Mouse (Mus musculus): ENCODE measurements around the gene Procr. TPM values are rescaled to one million over a fixed set of nuclear protein-coding genes. Genes with fewer than 3 reads are reported as not detected.

Procr gene
- total RNA-seq, 1 experiment, result 8.0 TPM

- no peaks in the 10 kb centered on the region for H3K4me1 ChIP-seq (ENCODE audit: control insufficient read depth in 2 of 2, insufficient read depth in 2 of 2, low read length in 2 of 2, poor library complexity in 1 of 2)
- TF ChIP-seq ZC3H11A (IDR thresholded peaks at IDR 0.05; ENCODE audit: borderline replicate concordance, low read depth, low read length) (no peak), ZNF384 (IDR thresholded peaks at IDR 0.05; ENCODE audit: low read depth, low read length) (no peak), MAFK (IDR thresholded peaks at IDR 0.05; ENCODE audit: insufficient read depth, low read depth, low read length) (no peak), HCFC1 (IDR thresholded peaks at IDR 0.05; ENCODE audit: borderline replicate concordance, insufficient read depth, low read length) (no peak), CHD2 (IDR thresholded peaks at IDR 0.05; ENCODE audit: low read depth, low read length) (no peak)
- no peak overlapping the region for H3K27ac ChIP-seq (ENCODE audit: insufficient read depth, low read depth, low read length, poor library complexity, severe bottlenecking)
- in situ Hi-C loops (cut with MboI; ENCODE audit: low sequenced_read_pairs in 2 of 2, unreplicated experiment in 2 of 2), result no loop called here
- H3K9me3 ChIP-seq (ENCODE audit: control insufficient read depth, insufficient read depth, low read depth, low read length), result no peaks in the 10 kb centered on the region
- H3K9ac ChIP-seq (ENCODE audit: insufficient read depth, low read depth, low read length, poor library complexity, severe bottlenecking), result no peak overlapping the region
- H3K36me3 ChIP-seq (ENCODE audit: control insufficient read depth, insufficient read depth, low read length, poor library complexity, severe bottlenecking), result peaks cover 23% of the 10 kb centered on the region
- H3K4me3 ChIP-seq (ENCODE audit: insufficient read depth in 1 of 2, low read depth in 1 of 2, low read length in 2 of 2, poor library complexity in 1 of 2, severe bottlenecking in 1 of 2), result no peak overlapping the region
- DNase-seq (ENCODE audit: low read depth, low spot score), result no peak
Observed at GRCm38 (mm10) chr2:155710557-155710956, 40.4 kb upstream of the Procr start.

GRCm38 (mm10) chr2:155717082-155717990, 33.6 kb upstream of the Procr start:
- no peak overlapping the region for H3K4me3 ChIP-seq (ENCODE audit: insufficient read depth in 1 of 2, low read depth in 1 of 2, low read length in 2 of 2, poor library complexity in 1 of 2, severe bottlenecking in 1 of 2)
- no peak overlapping the region for H3K9ac ChIP-seq (ENCODE audit: insufficient read depth, low read depth, low read length, poor library complexity, severe bottlenecking)
- no peak for DNase-seq (ENCODE audit: low read depth, low spot score)
- no peak for TF ChIP-seq ZNF384 (IDR thresholded peaks at IDR 0.05; ENCODE audit: low read depth, low read length)
- TF ChIP-seq CHD2 (IDR thresholded peaks at IDR 0.05; ENCODE audit: low read depth, low read length), result no peak
- no peak for TF ChIP-seq ZC3H11A (IDR thresholded peaks at IDR 0.05; ENCODE audit: borderline replicate concordance, low read depth, low read length)
- no peak for TF ChIP-seq HCFC1 (IDR thresholded peaks at IDR 0.05; ENCODE audit: borderline replicate concordance, insufficient read depth, low read length)
- no peak for TF ChIP-seq MAFK (IDR thresholded peaks at IDR 0.05; ENCODE audit: insufficient read depth, low read depth, low read length)
- no peak overlapping the region for H3K27ac ChIP-seq (ENCODE audit: insufficient read depth, low read depth, low read length, poor library complexity, severe bottlenecking)
- no peaks in the 10 kb centered on the region for H3K9me3 ChIP-seq (ENCODE audit: control insufficient read depth, insufficient read depth, low read depth, low read length)
- no peaks in the 10 kb centered on the region for H3K4me1 ChIP-seq (ENCODE audit: control insufficient read depth in 2 of 2, insufficient read depth in 2 of 2, low read length in 2 of 2, poor library complexity in 1 of 2)
- in situ Hi-C loops (cut with MboI; ENCODE audit: low sequenced_read_pairs in 2 of 2, unreplicated experiment in 2 of 2), result no loop called here
- peaks cover 9% of the 10 kb centered on the region; the same call in 1 of the 2 replicates for H3K36me3 ChIP-seq (ENCODE audit: control insufficient read depth, insufficient read depth, low read length, poor library complexity, severe bottlenecking)

DNA sequence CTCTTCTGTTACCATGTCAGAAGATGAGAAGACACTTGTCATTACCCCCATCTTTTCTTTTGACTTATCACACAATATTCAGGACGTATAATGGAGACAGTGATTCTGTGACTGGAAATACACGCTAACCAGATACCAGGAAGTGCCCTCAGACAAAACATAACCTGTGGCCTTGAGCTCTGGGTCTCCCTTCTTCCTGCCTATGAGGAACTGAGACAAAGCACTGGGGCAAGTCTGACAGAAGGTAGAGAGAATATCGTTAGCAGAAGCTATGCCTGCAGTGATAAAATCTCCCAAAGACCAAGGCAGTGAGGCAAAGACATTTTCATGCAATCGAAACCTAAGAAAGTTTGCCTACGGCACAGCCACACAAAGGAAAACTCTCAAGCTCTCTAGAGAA, 30.3 kb upstream of the Procr start:
- TF ChIP-seq MAFK (IDR thresholded peaks at IDR 0.05; ENCODE audit: insufficient read depth, low read depth, low read length) (no peak), CHD2 (IDR thresholded peaks at IDR 0.05; ENCODE audit: low read depth, low read length) (no peak), ZC3H11A (IDR thresholded peaks at IDR 0.05; ENCODE audit: borderline replicate concordance, low read depth, low read length) (no peak), ZNF384 (IDR thresholded peaks at IDR 0.05; ENCODE audit: low read depth, low read length) (no peak), HCFC1 (IDR thresholded peaks at IDR 0.05; ENCODE audit: borderline replicate concordance, insufficient read depth, low read length) (no peak)
- H3K4me3 ChIP-seq (ENCODE audit: insufficient read depth in 1 of 2, low read depth in 1 of 2, low read length in 2 of 2, poor library complexity in 1 of 2, severe bottlenecking in 1 of 2), result no peak overlapping the region
- H3K27ac ChIP-seq (ENCODE audit: insufficient read depth, low read depth, low read length, poor library complexity, severe bottlenecking), result no peak overlapping the region
- H3K4me1 ChIP-seq (ENCODE audit: control insufficient read depth in 2 of 2, insufficient read depth in 2 of 2, low read length in 2 of 2, poor library complexity in 1 of 2), result no peaks in the 10 kb centered on the region
- H3K9ac ChIP-seq (ENCODE audit: insufficient read depth, low read depth, low read length, poor library complexity, severe bottlenecking), result no peak overlapping the region
- DNase-seq (ENCODE audit: low read depth, low spot score), result no peak
- H3K9me3 ChIP-seq (ENCODE audit: control insufficient read depth, insufficient read depth, low read depth, low read length), result no peaks in the 10 kb centered on the region
- H3K36me3 ChIP-seq (ENCODE audit: control insufficient read depth, insufficient read depth, low read length, poor library complexity, severe bottlenecking), result no peaks in the 10 kb centered on the region; the same call in 1 of the 2 replicates
- in situ Hi-C loops (cut with MboI; ENCODE audit: low sequenced_read_pairs in 2 of 2, unreplicated experiment in 2 of 2), result no loop called here

DNA sequence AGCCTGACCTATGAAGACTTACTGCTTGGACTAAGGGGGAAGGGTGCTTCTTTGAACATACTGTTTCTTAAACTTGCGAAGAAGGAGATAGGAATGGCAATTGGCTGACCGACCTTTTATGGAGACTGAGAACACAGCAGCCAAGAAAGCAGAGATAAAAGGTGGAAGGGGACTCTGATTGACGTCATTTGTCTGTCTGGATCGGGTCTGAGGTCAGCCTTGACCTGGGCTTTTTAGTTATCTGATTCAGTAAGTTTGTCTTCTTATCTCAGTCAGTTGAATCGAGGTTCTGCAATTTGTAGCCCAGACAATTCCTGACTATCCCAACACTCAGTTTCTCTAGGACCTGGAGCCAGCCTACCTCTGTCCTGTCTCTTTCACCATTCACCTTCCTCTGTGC, 26.9 kb upstream of the Procr start:
- in situ Hi-C loops (cut with MboI; ENCODE audit: low sequenced_read_pairs in 2 of 2, unreplicated experiment in 2 of 2), result no loop called here
- H3K9ac ChIP-seq (ENCODE audit: insufficient read depth, low read depth, low read length, poor library complexity, severe bottlenecking), result no peak overlapping the region
- no peak overlapping the region for H3K4me3 ChIP-seq (ENCODE audit: insufficient read depth in 1 of 2, low read depth in 1 of 2, low read length in 2 of 2, poor library complexity in 1 of 2, severe bottlenecking in 1 of 2)
- TF ChIP-seq ZNF384 (IDR thresholded peaks at IDR 0.05; ENCODE audit: low read depth, low read length) (no peak), HCFC1 (IDR thresholded peaks at IDR 0.05; ENCODE audit: borderline replicate concordance, insufficient read depth, low read length) (no peak), CHD2 (IDR thresholded peaks at IDR 0.05; ENCODE audit: low read depth, low read length) (no peak), ZC3H11A (IDR thresholded peaks at IDR 0.05; ENCODE audit: borderline replicate concordance, low read depth, low read length) (no peak), MAFK (IDR thresholded peaks at IDR 0.05; ENCODE audit: insufficient read depth, low read depth, low read length) (no peak)
- no peaks in the 10 kb centered on the region for H3K9me3 ChIP-seq (ENCODE audit: control insufficient read depth, insufficient read depth, low read depth, low read length)
- H3K4me1 ChIP-seq (ENCODE audit: control insufficient read depth in 2 of 2, insufficient read depth in 2 of 2, low read length in 2 of 2, poor library complexity in 1 of 2), result peaks cover 0 to 4% of the 10 kb centered on the region in 2 experiments; a peak in 1 of 4 replicates
- DNase-seq (ENCODE audit: low read depth, low spot score), result no peak
- H3K27ac ChIP-seq (ENCODE audit: insufficient read depth, low read depth, low read length, poor library complexity, severe bottlenecking), result no peak overlapping the region
- H3K36me3 ChIP-seq (ENCODE audit: control insufficient read depth, insufficient read depth, low read length, poor library complexity, severe bottlenecking), result no peaks in the 10 kb centered on the region; the same call in 1 of the 2 replicates
